Mouse (Mus musculus): ENCODE measurements around the gene Sco1.
"Not testable (repeated sequence)": the region's sequence is repeated elsewhere in the genome, so short reads cannot be mapped to it uniquely, and the experiment has no call there.

Gene Sco1

GRCm38 (mm10) chr11:67052321-67052952 is at the start of gene Sco1, which contains the start of gene Adprm:
Gene Sco1, plus strand, starts transcription at chr11:67052670.
Gene Adprm, minus strand, starts transcription at chr11:67052594.
- peak; percentile 93 for DNase-seq (ENCODE audit: low read depth, low spot score)

GRCm38 (mm10) chr11:67002911-67003310 is 49.6 kb upstream of the Sco1 start:
- no peak for DNase-seq (ENCODE audit: low read depth, low spot score)

- DNase-seq (ENCODE audit: low read depth, low spot score), result no peak
These were observed 44.5 kb upstream of the Sco1 start for GRCm38 (mm10) chr11:67007961-67008360.

GRCm38 (mm10) chr11:67008528-67008927 is 43.9 kb upstream of the Sco1 start:
- no peak for DNase-seq (ENCODE audit: low read depth, low spot score)

GRCm38 (mm10) chr11:67010430-67010829 is 42.0 kb upstream of the Sco1 start:
- DNase-seq (ENCODE audit: low read depth, low spot score), result no peak

- DNase-seq (ENCODE audit: low read depth, low spot score), result no peak
These were observed 40.8 kb upstream of the Sco1 start for GRCm38 (mm10) chr11:67011635-67012034.

- DNase-seq (ENCODE audit: low read depth, low spot score), result peak; percentile 64
These were observed 34.5 kb upstream of the Sco1 start for GRCm38 (mm10) chr11:67017801-67018591.

GRCm38 (mm10) chr11:67019711-67020475 is 32.6 kb upstream of the Sco1 start:
- DNase-seq (ENCODE audit: low read depth, low spot score), result no peak

GRCm38 (mm10) chr11:67020948-67021347 is 31.5 kb upstream of the Sco1 start:
- peak; percentile 71 for DNase-seq (ENCODE audit: low read depth, low spot score)

GRCm38 (mm10) chr11:67022354-67023115 is 29.9 kb upstream of the Sco1 start:
- peak; percentile 45 for DNase-seq (ENCODE audit: low read depth, low spot score)

GRCm38 (mm10) chr11:67023191-67023590 is 29.3 kb upstream of the Sco1 start:
- not testable (repeated sequence) for DNase-seq (ENCODE audit: low read depth, low spot score)

- DNase-seq (ENCODE audit: low read depth, low spot score), result no peak
These were observed 28.6 kb upstream of the Sco1 start for GRCm38 (mm10) chr11:67023802-67024340.

- peak; percentile 96 for DNase-seq (ENCODE audit: low read depth, low spot score)
These were observed 27.5 kb upstream of the Sco1 start, which contains the start of gene Tmem220 for GRCm38 (mm10) chr11:67024867-67025477. Gene Tmem220, plus strand, starts transcription at chr11:67025154.

- DNase-seq (ENCODE audit: low read depth, low spot score), result no peak
These were observed 21.4 kb upstream of the Sco1 start for GRCm38 (mm10) chr11:67030904-67031602.

GRCm38 (mm10) chr11:67031603-67031915 is 20.9 kb upstream of the Sco1 start:
- no peak for DNase-seq (ENCODE audit: low read depth, low spot score)

- DNase-seq (ENCODE audit: low read depth, low spot score), result no peak
These were observed 17.5 kb upstream of the Sco1 start for GRCm38 (mm10) chr11:67034775-67035485.

- DNase-seq (ENCODE audit: low read depth, low spot score), result no peak
These were observed 16.2 kb upstream of the Sco1 start for GRCm38 (mm10) chr11:67036229-67036628.

- DNase-seq (ENCODE audit: low read depth, low spot score), result no peak
These were observed 15.6 kb upstream of the Sco1 start for GRCm38 (mm10) chr11:67036892-67037291.

- peak; percentile 23 for DNase-seq (ENCODE audit: low read depth, low spot score)
These were observed 12.7 kb upstream of the Sco1 start for GRCm38 (mm10) chr11:67039799-67040198.

- no peak for DNase-seq (ENCODE audit: low read depth, low spot score)
These were observed 12.0 kb upstream of the Sco1 start for GRCm38 (mm10) chr11:67040483-67040882.
